Mouse (Mus musculus): ENCODE data around the gene Id3. TPM values are rescaled to one million over a fixed set of nuclear protein-coding genes. Genes with fewer than 3 reads are reported as not detected.

The Id3 gene
- total RNA-seq, 1 experiment = 126 TPM

GRCm38 (mm10) chr4:136121844-136122468, 21.3 kb upstream of the Id3 start:
- no peak overlapping the region for H3K4me3 ChIP-seq (ENCODE audit: insufficient read depth in 1 of 2, low read depth in 1 of 2, low read length in 2 of 2, poor library complexity in 1 of 2, severe bottlenecking in 1 of 2)
- no peaks in the 10 kb centered on the region for H3K4me1 ChIP-seq (ENCODE audit: control insufficient read depth in 2 of 2, insufficient read depth in 2 of 2, low read length in 2 of 2, poor library complexity in 1 of 2)
- no peak overlapping the region for H3K9ac ChIP-seq (ENCODE audit: insufficient read depth, low read depth, low read length, poor library complexity, severe bottlenecking)
- DNase-seq (ENCODE audit: low read depth, low spot score) = no peak
- no peak for TF ChIP-seq ZC3H11A (IDR thresholded peaks at IDR 0.05; ENCODE audit: borderline replicate concordance, low read depth, low read length)
- TF ChIP-seq MAFK (IDR thresholded peaks at IDR 0.05; ENCODE audit: insufficient read depth, low read depth, low read length) = no peak
- TF ChIP-seq CHD2 (IDR thresholded peaks at IDR 0.05; ENCODE audit: low read depth, low read length) = no peak
- TF ChIP-seq HCFC1 (IDR thresholded peaks at IDR 0.05; ENCODE audit: borderline replicate concordance, insufficient read depth, low read length) = no peak
- no peak for TF ChIP-seq ZNF384 (IDR thresholded peaks at IDR 0.05; ENCODE audit: low read depth, low read length)
- no peaks in the 10 kb centered on the region for H3K36me3 ChIP-seq (ENCODE audit: control insufficient read depth, insufficient read depth, low read length, poor library complexity, severe bottlenecking)
- no peaks in the 10 kb centered on the region for H3K9me3 ChIP-seq (ENCODE audit: control insufficient read depth, insufficient read depth, low read depth, low read length)
- no peak overlapping the region for H3K27ac ChIP-seq (ENCODE audit: insufficient read depth, low read depth, low read length, poor library complexity, severe bottlenecking)
- in situ Hi-C loops (cut with MboI; ENCODE audit: low sequenced_read_pairs in 2 of 2, unreplicated experiment in 2 of 2) = no loop called here

GRCm38 (mm10) chr4:136123111-136123791, 20.0 kb upstream of the Id3 start:
- no peak for TF ChIP-seq HCFC1 (IDR thresholded peaks at IDR 0.05; ENCODE audit: borderline replicate concordance, insufficient read depth, low read length)
- Histone ChIP-seq H3K27ac (ENCODE audit: insufficient read depth, low read depth, low read length, poor library complexity, severe bottlenecking) (no peak overlapping the region), H3K4me1 (ENCODE audit: control insufficient read depth in 2 of 2, insufficient read depth in 2 of 2, low read length in 2 of 2, poor library complexity in 1 of 2) (no peaks in the 10 kb centered on the region), H3K9me3 (ENCODE audit: control insufficient read depth, insufficient read depth, low read depth, low read length) (no peaks in the 10 kb centered on the region), H3K4me3 (ENCODE audit: insufficient read depth in 1 of 2, low read depth in 1 of 2, low read length in 2 of 2, poor library complexity in 1 of 2, severe bottlenecking in 1 of 2) (no peak overlapping the region), H3K9ac (ENCODE audit: insufficient read depth, low read depth, low read length, poor library complexity, severe bottlenecking) (no peak overlapping the region), H3K36me3 (ENCODE audit: control insufficient read depth, insufficient read depth, low read length, poor library complexity, severe bottlenecking) (no peaks in the 10 kb centered on the region)
- no peak for DNase-seq (ENCODE audit: low read depth, low spot score)
- in situ Hi-C loops (cut with MboI; ENCODE audit: low sequenced_read_pairs in 2 of 2, unreplicated experiment in 2 of 2) = no loop called here

GRCm38 (mm10) chr4:136123792-136124161, 19.5 kb upstream of the Id3 start:
- Histone ChIP-seq H3K36me3 (ENCODE audit: control insufficient read depth, insufficient read depth, low read length, poor library complexity, severe bottlenecking) (no peaks in the 10 kb centered on the region), H3K9ac (ENCODE audit: insufficient read depth, low read depth, low read length, poor library complexity, severe bottlenecking) (no peak overlapping the region), H3K4me1 (ENCODE audit: control insufficient read depth in 2 of 2, insufficient read depth in 2 of 2, low read length in 2 of 2, poor library complexity in 1 of 2) (no peaks in the 10 kb centered on the region), H3K27ac (ENCODE audit: insufficient read depth, low read depth, low read length, poor library complexity, severe bottlenecking) (no peak overlapping the region), H3K4me3 (ENCODE audit: insufficient read depth in 1 of 2, low read depth in 1 of 2, low read length in 2 of 2, poor library complexity in 1 of 2, severe bottlenecking in 1 of 2) (no peak overlapping the region), H3K9me3 (ENCODE audit: control insufficient read depth, insufficient read depth, low read depth, low read length) (no peaks in the 10 kb centered on the region)
- DNase-seq (ENCODE audit: low read depth, low spot score) = no peak
- no peak for TF ChIP-seq CHD2 (IDR thresholded peaks at IDR 0.05; ENCODE audit: low read depth, low read length)
- no peak for TF ChIP-seq ZC3H11A (IDR thresholded peaks at IDR 0.05; ENCODE audit: borderline replicate concordance, low read depth, low read length)
- TF ChIP-seq ZNF384 (IDR thresholded peaks at IDR 0.05; ENCODE audit: low read depth, low read length) = no peak
- TF ChIP-seq HCFC1 (IDR thresholded peaks at IDR 0.05; ENCODE audit: borderline replicate concordance, insufficient read depth, low read length) = no peak
- no peak for TF ChIP-seq MAFK (IDR thresholded peaks at IDR 0.05; ENCODE audit: insufficient read depth, low read depth, low read length)
- in situ Hi-C loops (cut with MboI; ENCODE audit: low sequenced_read_pairs in 2 of 2, unreplicated experiment in 2 of 2) = no loop called here

- H3K4me1 ChIP-seq (ENCODE audit: control insufficient read depth in 2 of 2, insufficient read depth in 2 of 2, low read length in 2 of 2, poor library complexity in 1 of 2) = no peaks in the 10 kb centered on the region
- no peak overlapping the region for H3K27ac ChIP-seq (ENCODE audit: insufficient read depth, low read depth, low read length, poor library complexity, severe bottlenecking)
- H3K4me3 ChIP-seq (ENCODE audit: insufficient read depth in 1 of 2, low read depth in 1 of 2, low read length in 2 of 2, poor library complexity in 1 of 2, severe bottlenecking in 1 of 2) = no peak overlapping the region
- H3K36me3 ChIP-seq (ENCODE audit: control insufficient read depth, insufficient read depth, low read length, poor library complexity, severe bottlenecking) = no peaks in the 10 kb centered on the region
- no peak overlapping the region for H3K9ac ChIP-seq (ENCODE audit: insufficient read depth, low read depth, low read length, poor library complexity, severe bottlenecking)
- no peak for DNase-seq (ENCODE audit: low read depth, low spot score)
- TF ChIP-seq ZC3H11A (IDR thresholded peaks at IDR 0.05; ENCODE audit: borderline replicate concordance, low read depth, low read length) = no peak
- no peak for TF ChIP-seq MAFK (IDR thresholded peaks at IDR 0.05; ENCODE audit: insufficient read depth, low read depth, low read length)
- TF ChIP-seq HCFC1 (IDR thresholded peaks at IDR 0.05; ENCODE audit: borderline replicate concordance, insufficient read depth, low read length) = no peak
- TF ChIP-seq ZNF384 (IDR thresholded peaks at IDR 0.05; ENCODE audit: low read depth, low read length) = no peak
- TF ChIP-seq CHD2 (IDR thresholded peaks at IDR 0.05; ENCODE audit: low read depth, low read length) = no peak
- no peaks in the 10 kb centered on the region for H3K9me3 ChIP-seq (ENCODE audit: control insufficient read depth, insufficient read depth, low read depth, low read length)
- in situ Hi-C loops (cut with MboI; ENCODE audit: low sequenced_read_pairs in 2 of 2, unreplicated experiment in 2 of 2) = no loop called here
These were observed 18.7 kb upstream of the Id3 start for GRCm38 (mm10) chr4:136124581-136124980.

Data from ES-E14 (cell line).